Mouse (Mus musculus) frontal cortex, postnatal 10 days (tissue): ENCODE results near the gene Gm17304.

Experiments
- DNase-seq, 2 experiments: peaks; one replicate each; pipeline ENCODE4 v3.0.0; 2022; ENCODE audit warnings: low spot score in 2 of 2, mixed read lengths in 1 of 2

Gene Gm17304

DNA sequence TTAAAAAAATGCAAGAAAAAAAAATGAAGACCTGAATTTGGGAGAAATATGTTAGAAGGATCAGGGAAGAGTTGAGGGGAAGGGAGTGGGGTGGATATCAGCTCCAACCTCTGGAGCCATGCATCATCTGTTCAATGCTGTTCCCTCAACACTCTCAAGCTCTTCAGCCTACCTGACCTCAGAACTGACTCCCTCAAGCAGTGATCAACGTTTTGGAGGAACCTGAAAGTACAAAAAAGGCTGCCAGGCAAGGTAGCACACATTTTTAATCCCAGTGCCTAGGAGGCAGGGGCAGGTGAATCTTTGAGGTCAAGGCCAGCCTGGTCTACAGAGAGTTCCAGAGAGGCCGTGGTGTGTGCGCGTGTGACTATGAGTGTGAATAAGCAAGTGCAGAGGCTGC lies at the start of gene Gm17304:
Gene Gm17304, plus strand, starts transcription at position 301 of the 400 bp plus-strand sequence.
- no peak for DNase-seq

DNA sequence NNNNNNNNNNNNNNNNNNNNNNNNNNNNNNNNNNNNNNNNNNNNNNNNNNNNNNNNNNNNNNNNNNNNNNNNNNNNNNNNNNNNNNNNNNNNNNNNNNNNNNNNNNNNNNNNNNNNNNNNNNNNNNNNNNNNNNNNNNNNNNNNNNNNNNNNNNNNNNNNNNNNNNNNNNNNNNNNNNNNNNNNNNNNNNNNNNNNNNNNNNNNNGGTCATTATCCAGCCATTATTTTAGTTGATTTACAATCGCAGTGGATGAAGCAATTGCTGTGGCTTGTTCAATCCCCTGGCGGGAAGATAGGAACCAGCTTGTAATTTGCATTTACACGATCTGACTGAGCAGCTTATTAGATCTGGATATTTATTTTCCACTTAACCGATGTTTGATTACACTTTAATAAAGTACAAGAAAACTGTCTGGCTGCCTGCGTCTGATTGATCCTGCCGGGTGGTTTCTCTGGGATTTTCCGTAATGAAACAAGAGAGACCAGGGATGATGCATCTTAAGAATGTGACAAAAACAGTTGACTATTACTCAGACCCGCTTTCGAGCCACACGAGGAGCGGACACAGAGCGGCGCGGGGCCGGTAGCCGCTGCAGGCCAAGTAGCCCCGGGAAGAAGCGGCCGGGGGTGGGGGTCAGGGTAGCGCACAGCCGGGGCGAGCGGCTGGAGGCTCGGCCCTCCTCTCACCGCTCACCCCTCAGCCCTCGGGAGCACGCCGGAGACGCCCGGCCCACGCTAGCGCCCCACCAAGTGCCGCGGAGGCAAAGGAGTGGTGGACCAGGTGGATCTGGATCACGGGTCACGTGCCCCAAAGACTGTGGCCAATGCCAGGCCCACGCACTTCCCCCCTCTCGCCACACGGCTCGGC lies 48.0 kb upstream of the Gm17304 start:
- DNase-seq = no peak

DNA sequence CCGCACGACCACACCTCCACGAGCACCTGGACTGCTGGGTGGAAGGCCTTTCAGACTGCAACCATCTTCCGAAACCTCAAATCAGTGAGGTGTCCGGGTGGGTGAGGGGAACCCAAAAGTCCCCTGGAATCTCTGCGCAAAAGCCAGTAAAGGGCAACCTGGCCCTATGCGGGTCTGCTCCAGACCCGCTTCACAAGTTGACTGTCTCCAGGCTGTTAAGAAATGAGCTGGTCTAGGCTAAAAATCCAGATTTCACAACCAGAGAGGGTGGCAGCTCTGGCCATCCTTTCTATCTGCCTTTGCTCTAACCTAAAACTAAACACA lies 47.4 kb upstream of the Gm17304 start:
- no peak for DNase-seq

DNA sequence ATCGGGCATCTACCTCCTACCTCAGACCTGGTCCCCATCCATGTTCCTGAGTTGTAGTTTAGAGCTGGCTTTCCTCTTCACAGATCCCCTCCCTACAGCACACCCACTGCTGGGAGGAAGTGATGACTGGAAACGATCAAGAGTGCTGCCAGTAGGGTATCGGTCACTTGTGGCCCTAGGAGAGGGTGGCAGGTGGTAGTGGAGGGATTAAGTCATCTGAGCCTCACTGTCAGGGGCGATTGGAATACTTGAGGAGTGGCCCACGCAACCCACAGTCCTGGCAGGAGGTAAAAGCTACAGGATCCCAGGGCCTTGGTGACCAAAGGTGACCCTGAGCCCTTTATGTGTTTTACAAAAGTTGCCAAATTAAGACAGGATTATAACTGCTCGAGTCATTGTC lies 42.9 kb upstream of the Gm17304 start:
- DNase-seq = no peak

DNA sequence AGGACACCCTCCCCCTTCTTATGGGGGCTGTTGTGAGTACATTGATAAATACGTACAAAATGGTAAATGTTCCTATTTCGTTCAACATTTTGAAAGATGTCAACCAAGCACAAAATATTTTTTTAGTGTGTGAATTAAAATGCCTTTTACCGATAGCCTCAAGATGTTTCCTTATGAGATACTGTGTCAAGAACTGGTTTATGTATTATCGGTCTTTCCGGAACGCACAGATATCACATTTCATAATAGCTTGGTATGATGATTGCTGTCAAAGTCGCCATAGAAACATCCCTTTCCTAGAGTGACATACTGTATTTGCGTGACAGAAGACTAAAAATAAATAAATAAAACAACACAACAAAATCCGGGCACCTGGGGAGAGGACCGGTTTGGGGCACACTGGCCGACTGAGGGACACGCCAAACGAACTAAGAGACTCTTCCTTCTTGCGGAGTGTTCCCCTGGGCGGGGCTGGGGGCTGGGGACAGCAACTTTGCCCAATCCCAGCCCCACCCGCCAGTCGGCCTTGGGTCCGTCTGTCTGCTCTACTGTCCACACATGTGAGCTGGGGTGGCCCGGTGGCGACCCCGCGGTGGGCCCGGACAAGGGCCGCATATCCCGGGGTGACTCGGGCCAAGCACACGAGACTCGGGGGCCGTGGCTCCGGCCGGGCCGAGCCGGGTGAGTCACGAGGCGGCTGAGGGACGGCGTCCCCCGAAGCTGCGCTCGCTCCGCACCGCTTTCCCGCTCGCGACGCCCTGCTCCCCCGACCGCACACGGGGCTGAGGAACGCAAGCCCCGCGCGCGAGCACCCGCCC lies 34.9 kb upstream of the Gm17304 start:
- DNase-seq = peak; percentile 19 to 24

DNA sequence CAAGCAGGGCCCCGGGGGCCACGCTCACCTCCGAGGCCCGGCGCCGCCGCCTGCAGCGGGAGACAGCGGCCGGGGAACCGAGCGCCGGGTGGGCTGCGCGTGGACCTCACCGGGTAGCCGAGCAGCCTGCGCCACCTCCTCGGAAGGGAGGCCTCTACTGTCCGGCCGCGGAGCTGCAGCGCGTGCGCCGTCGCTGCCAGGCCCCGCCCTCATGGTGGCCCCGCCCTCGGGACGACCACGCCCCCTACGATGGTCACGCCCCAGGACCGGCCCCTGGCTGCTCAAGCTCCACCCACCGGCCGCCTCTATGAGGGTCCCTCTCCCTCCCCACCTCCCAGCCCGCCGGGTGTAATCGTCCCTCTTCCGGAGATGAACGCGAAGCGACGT lies 34.3 kb upstream of the Gm17304 start:
- peak; percentile 54 to 79 for DNase-seq

DNA sequence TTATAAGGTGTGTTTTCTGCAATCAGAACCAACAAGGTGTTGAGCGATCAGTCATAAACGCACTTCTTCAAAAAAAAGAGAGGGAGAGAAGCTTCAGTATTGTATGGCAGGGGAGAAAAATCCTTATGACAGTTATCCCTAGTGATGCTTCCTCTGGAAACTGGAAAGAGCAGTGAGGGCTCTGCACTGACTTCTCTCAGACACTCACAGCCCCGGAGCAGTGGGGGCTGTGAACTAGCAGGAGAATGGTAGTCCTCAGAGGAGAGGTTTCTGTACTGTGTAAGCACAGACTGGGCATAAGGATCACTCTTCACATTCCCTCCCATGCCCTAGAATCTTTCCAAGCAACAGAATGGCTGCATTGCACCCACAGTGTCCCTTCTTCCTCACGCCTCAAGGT lies 33.8 kb upstream of the Gm17304 start:
- no peak for DNase-seq

DNA sequence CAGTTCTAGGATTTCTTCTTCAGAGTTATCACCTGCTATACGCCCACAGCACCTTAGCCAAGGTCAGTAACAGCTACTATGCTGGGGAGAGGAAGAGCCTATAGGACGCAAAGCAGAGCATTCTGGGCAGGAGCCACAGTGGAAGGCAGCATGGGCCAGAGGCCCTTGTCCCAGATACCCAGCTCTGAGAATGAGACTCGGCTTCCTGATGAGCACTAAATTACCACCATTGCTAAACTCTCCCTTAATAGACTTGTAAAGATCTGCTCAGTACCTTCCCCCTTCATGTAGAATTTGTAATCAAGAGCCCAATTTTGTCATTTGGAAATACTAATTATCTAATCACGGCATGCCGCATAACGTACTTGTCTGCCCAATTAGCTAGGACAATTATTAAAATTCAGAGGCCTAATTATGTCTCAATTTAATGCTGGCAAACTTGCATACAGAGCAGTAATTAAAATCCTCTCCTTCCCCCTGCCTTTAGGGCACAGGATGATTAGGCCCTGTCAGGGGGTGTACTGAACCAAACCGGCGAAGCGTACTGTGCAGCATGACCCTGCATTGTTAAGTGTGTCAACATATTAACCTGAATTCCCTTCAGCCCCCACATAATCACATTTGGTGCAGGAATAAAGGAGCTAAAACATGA lies 31.5 kb upstream of the Gm17304 start:
- no peak for DNase-seq

DNA sequence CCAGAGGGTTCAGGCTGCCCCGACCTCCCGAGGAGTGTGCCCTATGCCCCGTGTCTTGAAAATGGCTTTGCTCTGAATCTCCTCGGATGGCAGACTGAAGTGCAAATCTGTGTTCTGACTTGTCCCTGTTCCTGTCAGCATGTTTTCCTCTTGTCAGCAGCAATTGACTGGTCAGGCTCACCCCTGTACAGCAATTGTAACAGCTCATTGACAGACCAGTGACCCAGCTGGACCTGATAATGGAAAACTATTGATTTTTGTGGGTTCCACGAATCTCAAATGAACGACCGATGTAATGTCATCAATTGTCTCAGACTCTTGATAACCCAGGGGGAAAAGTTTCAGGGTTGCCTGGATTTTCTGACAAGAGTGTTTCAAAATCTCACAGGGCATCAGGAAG lies 28.0 kb upstream of the Gm17304 start:
- DNase-seq = no peak

DNA sequence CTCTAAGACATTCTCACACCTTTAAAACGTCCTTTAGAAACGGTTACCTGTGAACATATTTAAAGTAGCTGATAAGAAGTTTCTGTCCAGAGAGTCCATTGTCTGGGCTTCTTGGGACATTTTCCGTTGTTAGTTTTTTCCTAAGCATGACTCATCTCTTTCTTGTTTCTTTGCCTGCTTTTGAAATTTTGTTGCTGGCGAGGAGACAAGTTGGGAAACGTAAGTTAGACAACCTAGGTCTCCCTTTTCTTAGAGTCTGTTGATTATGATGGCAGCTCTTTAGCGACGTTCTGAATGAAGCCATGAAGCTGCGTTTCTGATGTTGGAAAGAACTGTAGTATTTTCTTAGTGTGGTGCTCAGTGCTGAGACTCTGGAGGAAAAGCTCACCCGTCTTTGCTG lies 19.9 kb upstream of the Gm17304 start:
- DNase-seq = no peak

DNA sequence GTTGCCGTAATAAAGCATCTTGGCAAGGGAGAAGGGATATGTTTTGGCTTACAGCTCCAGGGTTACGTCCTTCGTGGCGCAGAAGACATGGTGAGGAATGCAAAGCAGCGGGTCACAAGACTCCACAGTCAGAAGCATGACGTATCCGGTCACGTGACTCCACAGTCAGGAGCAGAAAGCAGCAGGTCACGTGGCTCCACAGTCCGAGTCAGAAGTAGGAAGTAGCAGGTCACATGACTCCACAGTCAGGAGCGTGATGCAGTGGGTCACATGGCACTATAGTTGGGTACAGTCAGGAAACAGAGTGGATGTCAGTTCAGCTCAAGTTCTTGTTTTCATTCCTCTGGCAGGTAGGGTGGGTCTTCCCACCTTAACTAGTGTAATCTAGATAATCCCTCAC lies 19.2 kb upstream of the Gm17304 start:
- DNase-seq = no peak

DNA sequence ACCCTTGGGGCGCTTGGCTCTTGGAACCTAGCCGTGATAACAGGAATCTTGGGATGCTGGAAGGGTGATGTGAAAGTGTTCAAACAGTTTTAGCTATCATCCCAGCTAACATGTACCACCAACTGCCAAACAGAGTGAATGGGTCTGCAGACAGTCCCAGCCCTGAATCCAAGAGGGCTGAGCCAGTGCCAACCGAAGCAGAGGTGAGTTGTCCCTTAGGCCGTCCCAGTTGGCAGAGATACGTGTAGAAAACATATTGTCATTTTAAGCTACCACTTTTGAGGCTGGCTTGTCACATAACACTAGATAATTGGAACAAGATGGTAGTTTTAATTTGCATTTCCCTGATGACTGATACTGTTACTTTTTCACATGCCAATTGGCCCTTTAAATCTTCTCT lies 18.2 kb upstream of the Gm17304 start:
- DNase-seq = no peak

DNA sequence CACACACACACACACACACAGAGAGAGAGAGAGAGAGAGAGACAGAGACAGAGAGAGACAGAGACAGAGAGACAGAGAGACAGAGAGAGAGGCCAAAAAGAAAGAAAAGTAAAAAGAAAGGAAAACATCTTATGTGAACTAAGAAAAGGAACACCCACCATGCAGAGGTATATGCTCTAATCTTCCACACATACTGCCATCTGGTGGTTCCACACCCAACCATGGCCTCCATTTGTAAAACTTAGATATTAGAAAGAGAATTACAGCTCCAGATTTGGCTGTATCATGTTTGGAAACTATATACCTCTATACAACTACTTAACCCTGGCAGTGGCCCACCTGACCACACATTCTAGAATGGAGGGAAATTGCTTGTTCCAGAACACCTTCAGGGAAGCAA lies 14.5 kb upstream of the Gm17304 start:
- DNase-seq = no peak

DNA sequence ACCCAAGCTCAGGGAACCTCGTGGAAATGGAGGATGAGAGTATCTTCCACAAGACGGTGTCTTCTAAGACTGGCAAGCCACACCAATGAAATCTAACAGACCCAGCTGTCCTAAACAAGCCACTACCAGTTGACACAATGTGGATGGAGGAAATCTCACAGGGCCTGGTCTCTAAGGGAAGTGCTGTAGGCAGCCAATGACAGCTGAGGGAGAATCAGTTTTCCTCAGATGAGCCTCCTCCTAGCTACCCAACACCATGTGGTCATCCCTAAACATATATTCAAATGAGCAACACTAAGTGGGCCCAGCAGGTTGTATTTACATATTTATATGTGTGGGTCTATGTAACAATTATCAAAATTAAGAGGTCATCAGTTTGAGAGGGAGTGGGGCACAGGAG lies 11.4 kb upstream of the Gm17304 start:
- DNase-seq = no peak

DNA sequence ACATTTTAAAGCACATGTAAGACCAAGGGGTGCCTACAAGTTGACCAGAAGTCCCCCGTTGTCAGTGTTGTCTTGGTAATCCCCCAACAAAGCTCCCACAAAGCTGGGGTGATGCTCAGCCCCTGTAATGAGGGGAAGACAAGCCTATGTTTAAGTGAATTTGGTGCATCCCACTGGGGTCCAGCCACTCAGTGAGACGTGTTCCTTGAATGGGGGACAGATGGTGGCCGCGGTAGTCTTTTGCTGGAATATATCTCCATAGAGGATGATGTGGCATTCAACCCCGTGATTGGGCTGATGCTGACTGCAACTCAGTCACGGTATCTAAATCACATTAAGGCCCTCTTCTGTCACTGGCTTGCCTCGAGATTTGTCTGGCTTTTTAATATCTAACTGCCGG lies 9.4 kb upstream of the Gm17304 start:
- DNase-seq = no peak

DNA sequence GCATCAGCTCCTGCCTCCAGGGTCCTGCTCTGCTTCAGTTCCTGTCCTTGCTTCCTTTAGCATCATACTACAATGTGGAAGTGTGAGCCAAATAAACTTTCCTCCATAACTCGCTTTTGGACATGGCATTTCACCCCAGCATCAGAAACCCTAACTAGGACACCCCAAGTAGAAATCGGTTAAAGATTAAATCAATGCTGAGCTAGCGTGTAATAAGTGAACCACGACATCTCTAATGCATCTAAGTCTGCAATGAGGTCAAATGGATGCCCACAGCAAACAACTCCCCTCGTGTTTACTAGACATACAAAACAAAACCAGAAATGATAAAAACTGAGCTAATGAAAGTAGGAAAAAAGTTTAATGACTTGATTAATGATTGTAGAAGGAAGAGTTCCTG lies 4.5 kb upstream of the Gm17304 start:
- DNase-seq = no peak

DNA sequence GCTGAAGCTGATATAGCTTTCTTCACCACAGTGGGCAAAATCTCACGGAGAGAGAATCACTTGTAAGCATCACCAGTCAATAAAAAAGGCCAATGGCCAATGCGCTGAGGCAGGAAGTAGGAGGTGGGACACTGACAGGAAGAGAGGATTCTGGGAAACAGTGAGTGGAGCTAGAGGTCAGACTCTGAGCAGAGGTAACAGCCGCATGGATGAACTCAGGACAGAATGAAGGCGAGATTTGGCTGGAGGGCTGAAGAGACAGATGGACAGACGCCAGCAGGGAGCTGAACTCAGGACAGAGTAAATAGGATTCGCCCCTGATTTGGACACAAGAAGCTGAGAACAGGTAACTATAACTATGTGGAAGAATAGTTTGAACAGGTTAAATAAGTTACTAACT lies 3.8 kb upstream of the Gm17304 start:
- no peak for DNase-seq

DNA sequence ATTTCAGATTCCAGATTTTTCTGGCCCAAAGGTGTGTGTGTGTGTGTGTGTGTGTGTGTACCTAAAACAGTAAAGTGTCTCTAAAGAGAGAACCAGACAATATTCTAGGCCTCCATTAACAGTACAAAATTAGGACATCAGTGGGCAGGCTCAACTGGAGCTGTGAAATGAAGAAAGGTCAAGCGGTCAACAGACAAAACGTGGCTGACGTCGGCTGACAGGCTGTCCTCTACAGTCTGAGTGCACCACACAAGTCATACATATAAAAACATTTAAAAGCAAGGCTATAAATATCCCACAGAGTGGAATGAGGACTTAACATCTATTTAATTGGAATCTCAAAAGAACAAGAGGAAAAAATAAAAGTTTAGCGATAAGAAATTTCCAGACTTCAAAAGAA lies 1.8 kb upstream of the Gm17304 start:
- no peak for DNase-seq

DNA sequence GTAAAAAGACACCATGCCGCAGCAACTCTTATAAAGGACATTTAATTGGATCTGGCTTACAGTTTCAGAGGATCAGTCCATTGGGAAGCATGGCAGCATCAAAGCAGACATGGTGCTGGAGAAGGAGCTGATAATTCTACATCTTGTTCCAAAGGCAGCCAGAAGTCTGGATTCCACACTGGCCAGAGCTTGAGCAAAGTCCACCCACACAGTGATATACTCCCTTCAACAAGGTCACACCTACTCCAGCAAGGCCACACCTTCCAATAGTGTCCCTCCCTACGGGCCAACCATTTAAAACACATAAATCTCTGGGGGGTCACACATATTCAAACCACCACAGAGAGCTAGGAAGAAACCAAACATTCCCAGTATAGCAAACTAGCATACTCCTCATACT lies 3.3 kb downstream of the Gm17304 start:
- DNase-seq = no peak

DNA sequence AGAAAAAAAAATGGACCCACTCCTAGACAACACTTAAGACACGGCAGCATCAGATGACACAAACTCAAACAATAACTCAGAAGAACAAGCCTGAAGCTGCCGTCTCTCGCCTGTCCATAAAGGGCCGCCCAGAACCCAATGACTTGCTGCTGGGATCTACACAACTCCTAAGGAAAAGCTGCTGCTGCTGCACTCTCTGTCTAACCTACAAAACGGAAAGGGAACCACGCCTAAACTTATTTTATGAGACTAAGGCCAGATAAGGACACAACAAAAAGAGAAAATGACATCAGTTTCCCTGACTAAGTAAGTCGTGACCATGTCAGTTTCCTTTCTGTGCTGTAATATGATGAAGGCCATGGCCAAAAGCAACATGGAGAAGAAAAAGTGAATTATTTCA lies 5.7 kb downstream of the Gm17304 start:
- no peak for DNase-seq

DNA sequence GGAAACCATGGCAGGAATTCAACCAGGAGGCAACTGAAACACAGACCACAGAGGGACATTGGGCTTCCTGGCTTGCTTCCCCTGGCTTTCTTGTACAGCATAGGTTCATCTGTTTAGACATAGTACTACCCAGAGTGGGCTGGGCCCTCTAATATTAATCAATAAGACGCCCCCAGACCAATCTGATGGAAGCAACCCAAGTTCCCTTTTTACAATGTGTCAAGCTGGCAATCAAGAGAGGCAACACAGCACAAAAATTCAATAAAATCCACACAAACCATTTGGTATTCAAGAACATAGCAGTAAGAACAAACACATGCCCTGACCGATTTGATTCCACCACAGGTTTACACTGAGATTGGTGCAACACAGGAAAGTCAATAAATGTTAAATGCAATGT lies 6.1 kb downstream of the Gm17304 start:
- DNase-seq = no peak

DNA sequence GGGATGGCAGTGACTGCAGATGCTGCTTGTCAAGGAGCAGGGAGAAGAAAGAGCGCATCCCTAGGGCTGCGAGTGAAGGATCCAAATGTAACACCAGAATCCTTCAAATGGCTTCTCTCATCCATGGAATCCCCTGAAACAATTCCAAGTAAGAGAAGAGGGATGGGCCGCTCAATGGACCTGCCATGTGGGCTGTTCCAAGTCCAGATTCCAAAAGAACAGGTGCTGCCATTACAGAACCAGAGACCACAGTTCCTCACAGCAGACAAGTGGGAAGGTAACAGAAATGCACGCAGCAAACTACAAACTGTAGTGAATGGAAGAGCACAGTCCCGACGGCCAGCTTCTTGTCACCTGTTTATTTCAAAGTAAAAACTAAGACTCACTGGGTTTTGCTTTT lies 11.5 kb downstream of the Gm17304 start:
- DNase-seq = no peak

DNA sequence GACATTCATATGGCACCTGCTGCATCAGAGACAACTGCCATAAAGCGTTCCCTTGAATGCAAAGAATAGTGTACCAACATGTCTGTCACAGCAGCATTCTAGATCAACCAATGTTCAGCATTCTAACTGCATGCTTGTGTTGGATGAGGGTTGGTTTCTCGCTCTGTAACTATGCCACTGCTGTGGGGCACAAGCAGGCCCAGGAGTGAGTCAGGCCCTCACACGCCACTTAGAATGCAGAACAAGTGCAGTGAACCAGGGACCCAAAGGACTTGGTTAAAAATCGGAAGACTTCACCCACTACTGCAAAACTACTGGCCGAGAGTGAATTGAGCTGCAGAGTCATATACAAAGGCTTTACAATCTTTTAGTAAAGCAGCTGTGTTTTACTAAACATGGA lies 13.3 kb downstream of the Gm17304 start:
- no peak for DNase-seq
